Mouse (Mus musculus) CH12.LX (cell line): Measurements from ENCODE around the gene Dgkd. TPM values are rescaled to one million over a fixed set of nuclear protein-coding genes. Genes with fewer than 3 reads are reported as not detected.

Experiments used
- DNase-seq: peaks from one replicate; pipeline ENCODE4 v3.0.0-alpha.2; 2013; ENCODE audit errors: extremely low read depth
- H3K27ac ChIP-seq: 2 replicates; pipeline ENCODE4 v1.5.1; 2012; ENCODE audit warnings: low read depth, mild to moderate bottlenecking, control low read depth, moderate library complexity; ENCODE audit not compliant: insufficient read depth
- H3K27me3 ChIP-seq: replicated peaks from 2 replicates; pipeline ENCODE3; 2012; ENCODE audit warnings: inconsistent platforms
- H3K36me3 ChIP-seq, 2 experiments: replicated peaks in 1 of 2; 2 replicates each; pipeline versions ENCODE3 to v1.6.1; 2012; ENCODE audit warnings: inconsistent platforms in 1 of 2, low read length in 1 of 2, mild to moderate bottlenecking in 1 of 2, mixed read lengths in 1 of 2, moderate library complexity in 1 of 2; ENCODE audit not compliant: control insufficient read depth in 1 of 2, insufficient read depth in 1 of 2
- H3K4me1 ChIP-seq, 2 experiments: 2 replicates each; pipeline ENCODE4 v1.6.1; 2012; ENCODE audit warnings: inconsistent platforms in 1 of 2, moderate library complexity in 1 of 2; ENCODE audit not compliant: insufficient read depth in 2 of 2, control insufficient read depth in 1 of 2
- H3K4me2 ChIP-seq: 2 replicates; pipeline ENCODE4 v1.6.1; 2012; ENCODE audit warnings: low read depth, mild to moderate bottlenecking, control low read depth; ENCODE audit not compliant: poor library complexity, insufficient read depth, severe bottlenecking
- H3K4me3 ChIP-seq, 3 experiments: fragments of 150-350 bp in 1 of 3; sonication (generic) in 1 of 3; replicated peaks in 1 of 3; 2 replicates each; pipeline versions ENCODE3 to v1.5.1; 2011 to 2012; ENCODE audit warnings: low read depth in 2 of 3, low read length in 2 of 3, mild to moderate bottlenecking in 2 of 3, moderate library complexity in 2 of 3, control low read depth in 1 of 3, improper control_type of control experiment in 1 of 3, inconsistent platforms in 1 of 3, mixed read lengths in 1 of 3; ENCODE audit not compliant: poor library complexity in 1 of 3
- H3K79me2 ChIP-seq: replicated peaks from 2 replicates; pipeline ENCODE4 v1.6.1; 2012; ENCODE audit warnings: mild to moderate bottlenecking, moderate library complexity; ENCODE audit not compliant: control insufficient read depth, poor library complexity, insufficient read depth, severe bottlenecking; ENCODE audit errors: extremely low read depth
- H3K9ac ChIP-seq: 2 replicates; pipeline ENCODE4 v1.6.1; 2012; ENCODE audit warnings: low read depth, mild to moderate bottlenecking, control low read depth, moderate library complexity; ENCODE audit not compliant: insufficient read depth
- H3K9me3 ChIP-seq: replicated peaks from 2 replicates; pipeline ENCODE3; 2012; ENCODE audit warnings: low read length, inconsistent platforms, mixed read lengths
- BHLHE40 ChIP-seq: IDR thresholded peaks from 2 replicates; pipeline ENCODE4 v1.6.1; 2011; ENCODE audit warnings: mild to moderate bottlenecking, low read depth, low read length, improper control_type of control experiment
- CHD1 ChIP-seq: IDR thresholded peaks from 2 replicates; pipeline ENCODE4 v1.6.1; 2012; ENCODE audit warnings: low read depth, low read length, improper control_type of control experiment, inconsistent platforms
- ELF1 ChIP-seq: IDR thresholded peaks from 2 replicates; pipeline ENCODE4 v1.6.1; 2014; ENCODE audit warnings: low read depth, mild to moderate bottlenecking, inconsistent platforms, low read length, improper control_type of control experiment
- ETS1 ChIP-seq: conservative IDR thresholded peaks from 2 replicates; pipeline ENCODE4 v1.6.1; 2012; ENCODE audit warnings: low read depth, mild to moderate bottlenecking, inconsistent platforms, low read length, improper control_type of control experiment, moderate library complexity
- GABPA ChIP-seq: IDR thresholded peaks from 2 replicates; pipeline ENCODE4 v1.6.1; 2012; ENCODE audit warnings: low read depth, low read length, improper control_type of control experiment, inconsistent platforms; ENCODE audit not compliant: insufficient replicate concordance
- HCFC1 ChIP-seq: IDR thresholded peaks from 2 replicates; pipeline ENCODE4 v1.6.1; 2012; ENCODE audit warnings: low read depth, mild to moderate bottlenecking, inconsistent platforms, low read length, improper control_type of control experiment
- IRF4 ChIP-seq: IDR thresholded peaks from 2 replicates; pipeline ENCODE4 v1.6.1; 2014; ENCODE audit warnings: low read depth, mild to moderate bottlenecking, inconsistent platforms, low read length, improper control_type of control experiment
- JUND ChIP-seq: conservative IDR thresholded peaks from 2 replicates; pipeline ENCODE4 v1.6.1; 2011; ENCODE audit warnings: low read depth, low read length, improper control_type of control experiment
- KAT2A ChIP-seq: IDR thresholded peaks from 2 replicates; pipeline ENCODE4 v1.6.1; 2012; ENCODE audit warnings: low read length, improper control_type of control experiment, inconsistent platforms; ENCODE audit not compliant: insufficient replicate concordance
- MAFK ChIP-seq: IDR thresholded peaks from 2 replicates; pipeline ENCODE4 v1.6.1; 2011; ENCODE audit warnings: low read length, improper control_type of control experiment; ENCODE audit not compliant: insufficient replicate concordance
- MAX ChIP-seq: IDR thresholded peaks from 2 replicates; pipeline ENCODE4 v1.6.1; 2011; ENCODE audit warnings: low read length, improper control_type of control experiment
- MAZ ChIP-seq: IDR thresholded peaks from 2 replicates; pipeline ENCODE4 v1.6.1; 2012; ENCODE audit warnings: low read depth, mild to moderate bottlenecking, inconsistent platforms, low read length, improper control_type of control experiment, moderate library complexity
- MEF2A ChIP-seq: IDR thresholded peaks from 2 replicates; pipeline ENCODE4 v1.6.1; 2014; ENCODE audit warnings: low read depth, mild to moderate bottlenecking, inconsistent platforms, low read length, improper control_type of control experiment, borderline replicate concordance
- MXI1 ChIP-seq: IDR thresholded peaks from 2 replicates; pipeline ENCODE4 v1.6.1; 2011; ENCODE audit warnings: mild to moderate bottlenecking, low read depth, low read length, improper control_type of control experiment
- MYC ChIP-seq: IDR thresholded peaks from 2 replicates; pipeline ENCODE4 v1.6.1; 2011; ENCODE audit warnings: low read depth, mild to moderate bottlenecking, improper control_type of control experiment, low read length
- PAX5 ChIP-seq: IDR thresholded peaks from 2 replicates; pipeline ENCODE4 v1.6.1; 2012; ENCODE audit warnings: low read length, inconsistent platforms, mixed read lengths
- POLR2A ChIP-seq: IDR thresholded peaks from 2 replicates; pipeline ENCODE4 v1.6.1; 2011; ENCODE audit warnings: low read depth, mild to moderate bottlenecking, improper control_type of control experiment, low read length
- RCOR1 ChIP-seq: conservative IDR thresholded peaks from 2 replicates; pipeline ENCODE4 v1.6.1; 2012; ENCODE audit warnings: low read depth, mild to moderate bottlenecking, inconsistent platforms, low read length, improper control_type of control experiment
- TBP ChIP-seq: conservative IDR thresholded peaks from 2 replicates; pipeline ENCODE4 v1.6.1; 2011; ENCODE audit warnings: low read depth, low read length, improper control_type of control experiment
- TCF12 ChIP-seq: IDR thresholded peaks from 2 replicates; pipeline ENCODE4 v1.6.1; 2014; ENCODE audit warnings: low read depth, mild to moderate bottlenecking, inconsistent platforms, low read length, improper control_type of control experiment
- UBTF ChIP-seq: IDR thresholded peaks from 2 replicates; pipeline ENCODE4 v1.6.1; 2012; ENCODE audit warnings: low read depth, mild to moderate bottlenecking, inconsistent platforms, low read length, improper control_type of control experiment, moderate library complexity
- USF2 ChIP-seq: conservative IDR thresholded peaks from 2 replicates; pipeline ENCODE4 v1.6.1; 2011; ENCODE audit warnings: low read depth, low read length, improper control_type of control experiment
- ZKSCAN1 ChIP-seq: IDR thresholded peaks from 2 replicates; pipeline ENCODE4 v1.6.1; 2012; ENCODE audit warnings: low read depth, inconsistent platforms, low read length, improper control_type of control experiment, borderline replicate concordance
- ZMIZ1 ChIP-seq: IDR thresholded peaks from 2 replicates; pipeline ENCODE4 v1.6.1; 2012; ENCODE audit warnings: low read depth, mild to moderate bottlenecking, inconsistent platforms, low read length, improper control_type of control experiment
- dilution Hi-C: fragments of 300-500 bp; cut with MboI; formaldehyde crosslinking; loops from 2 replicates; pipeline ENCODE4 v1.14.3; 2020; ENCODE audit warnings: low sequenced_read_pairs; ENCODE audit not compliant: extremely low pct_unique_long_range_greater_than_20kb, extremely low pct_ligation_motif_present
- in situ Hi-C: fragments of 300-500 bp; cut with MboI; formaldehyde crosslinking; loops from 3 replicates; pipeline ENCODE4 v1.14.3; 2019; ENCODE audit warnings: low sequenced_read_pairs, low pct_ligation_motif_present, low pct_unique_long_range_greater_than_20kb, mixed read lengths
- polyA plus RNA-seq: library from polyadenylated mRNA; unstranded; fragments of >175 nt; gene quantifications from 2 replicates; pipeline ENCODE4 v1.2.1, GENCODE M21; 2012; ENCODE audit warnings: low read depth; ENCODE audit not compliant: insufficient read length
- total RNA-seq, 2 experiments: library from RNA; depleted of rRNA; stranded (reverse); fragments of 300-350 nt in 1 of 2; fragments of >200 nt in 1 of 2; gene quantifications; 2 replicates each; pipeline ENCODE4 v1.2.3; 2012 to 2014

Gene Dgkd
- total and polyA plus RNA-seq, 3 experiments = 57.5 to 89.9 (median 73.8) TPM

- H3K36me3 ChIP-seq = peaks cover 25 to 70% of the 10 kb centered on the region in 2 experiments
- H3K79me2 ChIP-seq = peaks cover 32% of the 10 kb centered on the region
- no peak overlapping the region for H3K9ac ChIP-seq
- H3K4me1 ChIP-seq = peaks cover 14 to 65% of the 10 kb centered on the region in 2 experiments
- dilution Hi-C loops = no loop called here
- TF ChIP-seq KAT2A = no peak
- TF ChIP-seq MEF2A = peak; percentile 17; the same call in 1 of the 2 replicates
- TF ChIP-seq GABPA = no peak
- no peak for TF ChIP-seq MAZ
- no peak for TF ChIP-seq USF2
- TF ChIP-seq ETS1 = peak; percentile 76
- peak; percentile 26; the same call in 1 of the 2 replicates for TF ChIP-seq TCF12
- no peak for TF ChIP-seq UBTF
- TF ChIP-seq, all 38 proteins: peak for 3
- Histone ChIP-seq H3K27me3 (no peaks in the 10 kb centered on the region), H3K9me3 (no peaks in the 10 kb centered on the region), H3K4me3 (no peak overlapping the region), H3K27ac (no peak overlapping the region), H3K4me2 (no peak overlapping the region)
- in situ Hi-C loops = no loop called here
- DNase-seq = peak; percentile 45
Observed at GRCm38 (mm10) chr1:87899701-87900100, 46.6 kb downstream of the Dgkd start.

DNA sequence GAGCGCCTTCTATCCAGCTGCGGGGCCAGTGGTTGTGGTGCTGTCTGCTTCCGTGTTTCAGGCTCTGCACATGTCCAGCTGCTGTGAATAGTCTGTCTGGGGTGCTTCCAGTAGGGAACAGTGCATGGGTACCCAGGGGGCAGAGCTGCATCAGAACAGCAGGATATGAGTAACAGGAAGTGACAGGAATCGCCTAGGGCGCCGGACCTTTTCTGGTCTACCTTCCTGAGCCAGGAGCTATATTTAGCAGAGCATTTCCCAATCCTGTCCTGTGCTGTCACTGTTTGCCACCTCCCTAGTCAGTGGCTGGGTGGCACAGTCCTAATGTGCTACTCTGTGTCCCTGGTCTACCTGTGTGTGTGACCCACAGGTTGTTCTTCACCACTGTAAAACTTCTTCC lies 47.9 kb downstream of the Dgkd start:
- no peaks in the 10 kb centered on the region for H3K27me3 ChIP-seq

More for the DNA sequence above, 47.9 kb downstream of the Dgkd start:
- DNase-seq = no peak
- dilution Hi-C loops (no loop called here), in situ Hi-C loops (no loop called here)
- Histone ChIP-seq H3K79me2 (peaks cover 32% of the 10 kb centered on the region), H3K4me3 (no peak overlapping the region), H3K36me3 (peaks cover 25 to 61% of the 10 kb centered on the region in 2 experiments), H3K9ac (no peak overlapping the region), H3K9me3 (no peaks in the 10 kb centered on the region), H3K4me1 (peaks cover 14 to 55% of the 10 kb centered on the region in 2 experiments), H3K4me2 (no peak overlapping the region)
- no peak for TF ChIP-seq JUND
- no peak for TF ChIP-seq CHD1
- no peak for TF ChIP-seq ZMIZ1
- TF ChIP-seq MAX = no peak
- TF ChIP-seq HCFC1 = no peak
- TF ChIP-seq PAX5 = no peak
- TF ChIP-seq MAFK = no peak
- TF ChIP-seq MYC = no peak
- TF ChIP-seq RCOR1 = no peak
- TF ChIP-seq POLR2A = no peak
- TF ChIP-seq ELF1 = no peak
- no peak for TF ChIP-seq IRF4
- no peak for TF ChIP-seq TBP
- TF ChIP-seq MXI1 = no peak
- TF ChIP-seq TCF12 = no peak
- TF ChIP-seq BHLHE40 = no peak
- no peak for TF ChIP-seq ZKSCAN1
- TF ChIP-seq, all 38 proteins: peak for 0
- H3K27ac ChIP-seq = no peak overlapping the region
